In the genomic region with DNA sequence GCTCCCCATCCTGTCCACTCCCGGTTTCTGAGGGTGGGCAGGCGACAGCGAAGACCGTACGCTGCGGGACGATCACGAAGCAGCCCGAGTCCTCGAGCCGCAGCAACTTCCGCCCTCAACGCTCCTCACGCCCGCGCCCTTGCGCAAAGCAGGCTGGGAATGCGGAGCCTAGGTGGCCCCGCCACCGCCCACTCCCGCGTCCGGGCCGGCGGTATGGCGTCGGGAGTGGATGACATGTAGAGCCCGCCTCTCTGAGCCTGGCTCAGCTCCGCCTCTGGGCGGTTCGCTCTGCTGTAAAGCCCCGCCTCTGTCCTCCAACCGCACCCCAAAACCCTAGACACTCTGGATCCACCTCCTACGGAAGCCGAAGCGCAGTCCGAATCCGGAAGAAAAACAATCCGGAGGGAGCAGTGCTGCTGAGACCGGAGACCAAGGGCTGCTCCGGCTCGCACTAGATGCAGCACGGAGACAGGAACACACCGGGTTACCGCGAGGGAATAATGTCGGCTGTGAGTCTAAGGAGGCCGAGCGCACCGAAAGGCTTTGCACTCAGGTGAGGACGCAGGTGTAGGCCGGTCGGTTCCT, we compare ENCODE assay signal across 8 mouse cellular contexts. TPM values are rescaled to one million over a fixed set of nuclear protein-coding genes. Genes with fewer than 3 reads are reported as not detected.
DNase-seq lines count a peak whose midpoint lies in the region; ATAC-seq and TF ChIP-seq lines count a peak whose summit lies in the region.

A gene (plus strand): TSS at position 344 of the 585 bp plus-strand sequence.

- DNase-seq in 416B (ENCODE audit: low read depth) = peak; percentile 98
- peak; percentile 99 for DNase-seq in heart, adult 8-10 months (ENCODE audit: low spot score)
- peak; percentile 99 for DNase-seq in kidney, adult 9 months
- DNase-seq in limb, embryonic 14.5 days (ENCODE audit: low spot score) = peak; percentile 99
- DNase-seq in midbrain, postnatal 0 days (ENCODE audit: low spot score) = peak; percentile 99
- peak; percentile 91 to 92 for DNase-seq in spleen, postnatal 14 days (ENCODE audit: low spot score in 2 of 2)

- no peaks in the 10 kb centered on the region for H3K9me3 ChIP-seq in embryonic facial prominence, embryonic 15.5 days (replicated peaks)
- no peaks in the 10 kb centered on the region for H3K9me3 ChIP-seq in limb, embryonic 14.5 days (ENCODE audit: control insufficient read depth, low read length)
- H3K9me3 ChIP-seq in midbrain, postnatal 0 days (ENCODE audit: low read length) = no peaks in the 10 kb centered on the region

- peaks cover 42% of the 10 kb centered on the region for H3K36me3 ChIP-seq in embryonic facial prominence, embryonic 15.5 days
- peaks cover 43% of the 10 kb centered on the region for H3K36me3 ChIP-seq in limb, embryonic 14.5 days (ENCODE audit: control insufficient read depth, insufficient read depth, low read length)
- peaks cover 33% of the 10 kb centered on the region for H3K36me3 ChIP-seq in midbrain, postnatal 0 days (ENCODE audit: insufficient read depth, low read length)

- peak; percentile 100 for ATAC-seq in embryonic facial prominence, embryonic 15.5 days (ENCODE audit: insufficient number of reproducible peaks, low FRiP score, low TSS enrichment, low read depth)
- peak; percentile 99 for ATAC-seq in limb, embryonic 14.5 days (ENCODE audit: low FRiP score, low read depth)
- peak; percentile 99 for ATAC-seq in midbrain, postnatal 0 days (ENCODE audit: low FRiP score)

- peak within 1 kb of the TSS; percentile 84 for H3K4me2 ChIP-seq in embryonic facial prominence, embryonic 15.5 days (replicated peaks)
- H3K4me2 ChIP-seq in limb, embryonic 14.5 days (replicated peaks; ENCODE audit: low read depth, low read length, severe bottlenecking) = peak within 1 kb of the TSS; percentile 83
- peak within 1 kb of the TSS; percentile 74 for H3K4me2 ChIP-seq in midbrain, postnatal 0 days (ENCODE audit: low read depth, low read length, poor library complexity, severe bottlenecking)

- H3K27me3 ChIP-seq in embryonic facial prominence, embryonic 15.5 days = no peaks in the 10 kb centered on the region
- H3K27me3 ChIP-seq in limb, embryonic 14.5 days (ENCODE audit: control insufficient read depth, insufficient read depth, low read length) = no peaks in the 10 kb centered on the region
- no peaks in the 10 kb centered on the region for H3K27me3 ChIP-seq in midbrain, postnatal 0 days (ENCODE audit: insufficient read depth, low read length)

- H3K27ac ChIP-seq in bone marrow, adult 2 months (ENCODE audit: control insufficient read depth, insufficient read depth, low read depth, low read length, poor library complexity) = peak within 1 kb of the TSS; percentile 71
- peak within 1 kb of the TSS; percentile 85 for H3K27ac ChIP-seq in embryonic facial prominence, embryonic 15.5 days (replicated peaks)
- H3K27ac ChIP-seq in limb, embryonic 14.5 days (replicated peaks; ENCODE audit: low read depth, low read length) = peak within 1 kb of the TSS; percentile 67
- peak within 1 kb of the TSS; percentile 67 for H3K27ac ChIP-seq in midbrain, postnatal 0 days (ENCODE audit: low read depth, low read length)

- peak within 1 kb of the TSS; percentile 89 for H3K4me3 ChIP-seq in bone marrow, adult 2 months (replicated peaks; ENCODE audit: control insufficient read depth, low read depth, low read length)
- peak within 1 kb of the TSS; percentile 73 for H3K4me3 ChIP-seq in embryonic facial prominence, embryonic 15.5 days (replicated peaks)
- H3K4me3 ChIP-seq in limb, embryonic 14.5 days (replicated peaks; ENCODE audit: low read length) = peak within 1 kb of the TSS; percentile 53
- peak within 1 kb of the TSS; percentile 63 for H3K4me3 ChIP-seq in midbrain, postnatal 0 days (ENCODE audit: low read depth, low read length)

- WGBS in bone marrow, adult 2 months = under 1% methylated on average over 53 of the region's 53 CpGs
- under 1% methylated on average over 46 of the region's 53 CpGs for WGBS in embryonic facial prominence, embryonic 15.5 days
- under 1% methylated on average over 47 of the region's 53 CpGs for WGBS in limb, embryonic 14.5 days
- WGBS in midbrain, postnatal 0 days = under 1% methylated on average over 53 of the region's 53 CpGs

- TF ChIP-seq POLR2A in bone marrow, adult 2 months (IDR thresholded peaks at IDR 0.05; ENCODE audit: borderline replicate concordance, control insufficient read depth, low read depth, low read length) = peak; percentile 98
- TF ChIP-seq POLR2A in limb, embryonic 14.5 days (IDR thresholded peaks at IDR 0.05; ENCODE audit: borderline replicate concordance, extremely low read depth, insufficient read depth, insufficient read length) = peak; percentile 91; the same call in 1 of the 2 replicates

- H3K9ac ChIP-seq in embryonic facial prominence, embryonic 15.5 days = peak within 1 kb of the TSS; percentile 54
- H3K9ac ChIP-seq in limb, embryonic 14.5 days (ENCODE audit: low read depth, low read length, severe bottlenecking) = peak within 1 kb of the TSS; percentile 61
- peak within 1 kb of the TSS; percentile 67 for H3K9ac ChIP-seq in midbrain, postnatal 0 days (replicated peaks; ENCODE audit: low read length, poor library complexity, severe bottlenecking)

- H3K4me1 ChIP-seq in bone marrow, adult 2 months (ENCODE audit: control insufficient read depth, insufficient read depth, low read length) = peaks cover 4% of the 10 kb centered on the region; the same call in 1 of the 2 replicates
- peaks cover 32% of the 10 kb centered on the region for H3K4me1 ChIP-seq in embryonic facial prominence, embryonic 15.5 days
- H3K4me1 ChIP-seq in limb, embryonic 14.5 days (ENCODE audit: control insufficient read depth, insufficient read depth, low read length) = peaks cover 10% of the 10 kb centered on the region; the same call in 1 of the 2 replicates
- peaks cover 9% of the 10 kb centered on the region for H3K4me1 ChIP-seq in midbrain, postnatal 0 days (ENCODE audit: insufficient read depth, low read length)

- peak; percentile 8; the same call in 1 of the 2 replicates for TF ChIP-seq CTCF in bone marrow, adult 2 months (IDR thresholded peaks at IDR 0.05; ENCODE audit: control insufficient read depth, insufficient read depth, low read length)
- TF ChIP-seq CTCF in midbrain, postnatal 0 days (IDR thresholded peaks at IDR 0.05) = no peak

RNA-seq across cellular contexts. Expression of the gene that starts here (rescaled TPM):
- polyA plus RNA-seq in bone marrow, adult 2 months (2011; ENCODE audit: insufficient read depth, insufficient read length, low replicate concordance, missing spikeins) = 34.2 and 58.2 TPM in 2 replicates
- polyA plus RNA-seq in embryonic facial prominence, embryonic 15.5 days (2015; fragmentation: Nextera tagmentation; extraction: Ambion mirVana) = 25.7 and 31.9 TPM in 2 replicates
- total RNA-seq in heart, adult 8-10 months (2022) = 10 to 100 TPM; 29.3 to 34.3 (median 32.3) TPM
- polyA plus RNA-seq in limb, embryonic 14.5 days (2012; rRNA removed) = 32.0 and 35.2 TPM in 2 replicates
- 24.6 and 30.4 TPM in 2 replicates for polyA plus RNA-seq in limb, embryonic 14.5 days (2014; fragmentation: Nextera tagmentation; extraction: Ambion mirVana)
- 50.0 and 50.2 TPM in 2 replicates for total RNA-seq in midbrain, postnatal 0 days (2014; rRNA removed)
- 43.7 and 49.9 TPM in 2 replicates for polyA plus RNA-seq in midbrain, postnatal 0 days (2015; fragmentation: Nextera tagmentation; extraction: Ambion mirVana)

Comparison
In these comparisons a context has a peak if more than half of its experiments do, and no peak if none do; other contexts are left out.
1. Peak in every context shown above with its lines: DNase-seq, ATAC-seq, H3K4me3 ChIP-seq and H3K27ac ChIP-seq.